Mouse (Mus musculus) gastrocnemius, adult 2 months (tissue): ENCODE data around the gene Insl6. TPM values are rescaled to one million over a fixed set of nuclear protein-coding genes. Genes with fewer than 3 reads are reported as not detected.

Experiments used
- DNase-seq: peaks from one replicate; pipeline ENCODE4 v3.0.0; 2022
- H3K27ac ChIP-seq: fragments of 200-600 bp; 2 replicates; pipeline ENCODE4 v1.8.1; 2022; ENCODE audit warnings: mild to moderate bottlenecking
- H3K4me3 ChIP-seq: fragments of 200-600 bp; 2 replicates; pipeline ENCODE4 v1.8.1; 2022; ENCODE audit warnings: mild to moderate bottlenecking, moderate library complexity
- CTCF ChIP-seq: fragments of 200-600 bp; IDR thresholded peaks from 2 replicates; pipeline ENCODE4 v1.8.1; 2022; ENCODE audit warnings: antibody characterized with exemption, mild to moderate bottlenecking, moderate library complexity
- intact Hi-C: fragments of 180-260 bp; cut with DNase I; formaldehyde crosslinking; loops from one replicate; pipeline ENCODE4 v1.15.1; 2025
- total RNA-seq, 2 experiments: library from RNA; stranded (reverse); gene quantifications; 2 replicates each; pipeline ENCODE4 v1.2.3; 2021

Insl6 gene
- total RNA-seq, 2 experiments from 2014 or later: not detected

DNA sequence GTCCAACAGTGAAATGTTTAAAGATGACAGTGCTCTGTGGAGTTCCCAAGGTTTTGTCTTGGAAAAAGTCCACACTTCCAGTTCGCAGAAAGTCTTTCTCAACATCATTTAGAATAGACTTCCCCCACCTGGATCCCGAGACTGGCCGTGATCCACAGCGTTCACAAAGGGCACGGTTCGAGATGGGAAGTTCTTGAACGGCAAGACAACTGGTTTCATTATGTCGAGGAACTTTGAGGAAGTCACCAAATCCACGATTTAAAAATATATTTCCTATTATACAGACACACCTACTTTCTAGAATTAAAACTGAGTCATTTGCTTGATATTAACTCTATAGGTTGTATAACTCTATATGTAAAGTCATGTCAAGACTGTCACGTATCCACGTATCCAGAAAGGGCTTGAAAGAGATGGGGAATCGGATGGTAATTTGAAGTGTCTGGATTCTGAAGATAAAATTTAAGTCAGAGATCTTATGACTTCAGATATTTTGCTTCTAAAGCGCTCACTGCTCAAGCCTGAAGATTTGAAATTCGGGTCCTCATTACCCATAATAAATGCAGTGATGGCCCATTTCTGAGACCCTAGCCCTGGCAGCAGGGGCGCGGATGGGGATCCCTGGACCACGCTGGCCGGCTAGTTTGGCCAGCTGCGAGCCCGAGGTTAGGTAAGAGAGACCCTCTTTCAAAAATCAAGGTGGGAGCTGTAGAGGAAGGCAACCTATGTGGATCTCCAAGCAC lies 41.2 kb upstream of the Insl6 start:
- peak overlapping the region; percentile 89 for H3K27ac ChIP-seq
- intact Hi-C loops: loop anchor here (5.0 kb wide), 1 partner anchor 196 kb away; no protein-coding TSS in a partner anchor
- DNase-seq: no peak
- no peak for TF ChIP-seq CTCF
- H3K4me3 ChIP-seq: peak overlapping the region; percentile 82

DNA sequence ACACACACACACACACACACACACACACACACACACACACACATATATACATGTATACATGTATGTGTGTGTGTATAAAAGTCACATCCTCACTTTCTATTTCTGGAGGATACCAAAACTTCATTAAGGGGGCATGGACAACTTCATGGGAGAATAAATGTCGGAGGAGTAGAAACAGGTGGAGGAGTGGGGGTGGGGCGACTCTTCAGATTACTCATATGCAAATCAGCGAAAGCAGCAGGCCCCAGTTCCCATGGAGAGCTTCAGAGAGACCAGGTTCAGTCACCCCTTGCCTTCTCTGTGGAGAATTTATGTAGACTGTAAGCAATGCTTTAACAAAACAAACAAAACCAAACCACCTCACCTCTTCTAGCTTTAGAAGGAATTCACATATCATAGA lies 39.9 kb upstream of the Insl6 start:
- DNase-seq: no peak
- Histone ChIP-seq H3K27ac (no peak overlapping the region), H3K4me3 (no peak overlapping the region)
- no peak for TF ChIP-seq CTCF
- intact Hi-C loops: loop anchor here (2.0 to 5.0 kb wide), 2 partner anchors 136 to 197 kb away; no protein-coding TSS in a partner anchor

DNA sequence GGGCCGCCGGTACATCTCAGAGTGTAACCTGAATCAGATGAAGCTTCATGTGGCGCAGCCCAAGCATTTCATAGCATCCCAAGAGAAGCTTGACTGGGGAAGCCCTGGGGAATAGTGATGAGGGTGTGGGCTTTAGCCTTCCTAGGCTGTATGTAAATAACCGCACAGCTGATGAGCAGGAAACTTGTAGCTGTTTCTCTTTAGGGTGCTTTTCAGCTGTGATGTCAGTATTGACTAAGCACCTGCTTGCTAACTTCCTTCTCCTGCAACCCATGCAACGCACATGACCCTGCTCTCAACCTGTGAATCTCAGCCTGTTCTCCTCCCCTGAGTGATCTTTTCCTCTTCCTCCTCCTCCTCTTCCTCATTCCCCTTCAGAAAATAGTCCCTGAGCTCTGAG lies 38.9 kb upstream of the Insl6 start:
- TF ChIP-seq CTCF: no peak
- Histone ChIP-seq H3K4me3 (no peak overlapping the region), H3K27ac (no peak overlapping the region)
- no peak for DNase-seq
- intact Hi-C loops: loop anchor here (2.0 kb wide), 1 partner anchor 137 kb away; no protein-coding TSS in a partner anchor

DNA sequence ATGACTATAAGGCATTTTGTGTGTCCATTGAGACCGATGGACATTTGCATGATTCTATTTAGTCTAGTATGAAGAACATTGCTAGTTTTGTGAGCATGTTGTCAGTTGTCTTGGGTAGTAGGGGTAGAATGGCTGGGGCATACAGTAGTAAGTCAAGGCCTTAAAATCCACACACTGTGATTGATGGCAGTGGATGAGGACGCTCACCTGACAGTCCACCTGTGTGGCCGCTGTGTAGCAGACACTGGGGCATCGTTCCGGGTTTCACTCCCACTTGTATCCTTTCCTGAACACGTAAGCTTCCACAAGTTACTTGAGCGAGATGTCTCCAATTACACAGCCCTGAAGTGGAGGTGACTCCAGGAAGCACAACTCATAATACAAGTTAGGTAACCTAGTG lies 38.4 kb upstream of the Insl6 start:
- TF ChIP-seq CTCF: no peak
- Histone ChIP-seq H3K4me3 (no peak overlapping the region), H3K27ac (no peak overlapping the region)
- DNase-seq: no peak
- intact Hi-C loops: no loop called here

DNA sequence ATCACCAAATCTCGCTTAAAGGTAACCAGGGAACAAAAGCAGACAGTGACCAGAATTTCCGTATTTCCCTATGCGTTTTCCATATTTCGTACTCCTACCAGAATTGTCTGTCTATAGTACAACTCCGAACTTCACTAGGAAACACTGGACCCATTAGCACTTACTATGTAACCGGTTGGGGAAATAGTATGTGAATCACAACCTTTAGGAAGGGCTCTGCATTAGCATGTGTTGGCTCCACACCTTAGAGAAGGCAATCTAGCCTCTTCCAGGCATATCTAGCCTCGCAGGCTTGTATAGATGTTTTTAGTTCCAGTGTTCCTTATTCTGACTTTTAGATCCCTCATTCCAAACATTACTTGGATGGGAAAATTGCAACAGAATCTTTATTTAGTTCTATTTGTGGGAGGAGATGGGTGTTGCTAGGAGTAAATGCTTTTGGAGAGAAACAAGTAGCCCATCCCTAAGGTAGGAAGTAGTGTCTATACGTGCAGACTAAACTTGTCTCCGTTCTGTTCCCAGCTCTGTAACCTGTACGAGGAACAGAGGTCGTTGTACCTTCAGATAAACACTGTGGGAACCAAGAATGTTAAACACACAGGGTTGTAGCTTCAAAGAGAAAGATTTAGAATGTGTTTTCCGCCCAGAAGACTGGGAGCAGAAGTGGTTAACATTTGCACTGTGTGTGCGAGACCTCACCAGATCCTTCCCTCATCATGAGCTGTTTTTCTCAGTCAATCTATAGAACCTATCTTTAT lies 37.2 kb upstream of the Insl6 start:
- no peak for DNase-seq
- Histone ChIP-seq H3K4me3 (peak overlapping the region; percentile 96), H3K27ac (peak overlapping the region; percentile 91)
- intact Hi-C loops: no loop called here
- TF ChIP-seq CTCF: no peak

DNA sequence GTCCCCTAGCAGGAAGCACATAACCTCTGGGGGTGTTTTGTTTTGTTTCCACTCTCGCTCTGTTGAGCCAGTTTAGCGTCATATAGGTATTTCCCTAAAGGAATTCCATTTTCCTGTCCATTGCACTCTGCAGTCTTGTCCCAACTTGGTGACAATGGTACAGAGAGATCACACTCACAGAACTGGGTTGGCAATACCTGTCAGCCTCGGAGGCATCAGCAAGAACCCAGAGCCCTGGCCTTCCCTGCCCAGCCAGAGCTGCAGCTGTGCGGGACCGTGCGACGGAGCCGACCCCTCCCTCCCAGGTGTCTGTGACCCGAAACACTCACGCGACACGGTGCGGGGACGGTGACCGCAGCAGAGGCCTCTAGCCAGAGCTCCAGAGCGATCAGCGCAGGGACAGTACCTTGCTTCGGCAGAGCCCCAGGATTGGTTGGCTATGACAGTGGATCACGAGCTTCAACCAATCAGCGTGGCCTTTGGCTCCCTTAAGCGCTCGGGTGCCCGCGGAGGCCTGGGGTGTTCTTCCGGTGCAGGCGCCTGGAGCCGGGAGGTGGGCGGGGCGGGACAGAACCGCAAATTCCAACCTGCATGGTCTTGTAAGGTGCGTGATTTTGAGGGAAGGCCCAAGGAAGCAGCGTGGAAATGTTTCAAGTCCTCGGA lies 36.4 kb upstream of the Insl6 start:
- Histone ChIP-seq H3K27ac (peak overlapping the region; percentile 91), H3K4me3 (peak overlapping the region; percentile 96)
- DNase-seq: peak; percentile 95
- TF ChIP-seq CTCF: no peak
- intact Hi-C loops: no loop called here

DNA sequence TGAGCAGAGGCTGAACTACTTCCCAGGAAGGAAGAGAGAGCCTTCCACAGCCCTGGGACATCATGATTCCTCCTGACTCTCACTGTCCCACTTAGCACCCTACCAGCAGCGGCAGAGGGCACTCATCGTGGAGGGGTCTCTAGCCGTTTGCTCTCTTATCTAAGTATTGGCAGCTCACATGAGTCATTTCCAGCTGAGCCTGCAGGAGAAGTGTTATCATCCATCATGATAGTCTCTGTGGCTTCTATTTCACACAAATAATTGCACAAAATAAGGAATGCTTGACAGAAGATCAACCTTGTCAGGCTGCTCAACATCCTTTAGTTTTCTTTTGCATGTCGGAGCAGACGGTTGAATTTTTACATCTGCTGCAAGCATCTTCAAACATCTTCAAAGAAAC lies 35.1 kb upstream of the Insl6 start:
- intact Hi-C loops: no loop called here
- TF ChIP-seq CTCF: no peak
- DNase-seq: no peak
- H3K27ac ChIP-seq: no peak overlapping the region
- H3K4me3 ChIP-seq: no peak overlapping the region

DNA sequence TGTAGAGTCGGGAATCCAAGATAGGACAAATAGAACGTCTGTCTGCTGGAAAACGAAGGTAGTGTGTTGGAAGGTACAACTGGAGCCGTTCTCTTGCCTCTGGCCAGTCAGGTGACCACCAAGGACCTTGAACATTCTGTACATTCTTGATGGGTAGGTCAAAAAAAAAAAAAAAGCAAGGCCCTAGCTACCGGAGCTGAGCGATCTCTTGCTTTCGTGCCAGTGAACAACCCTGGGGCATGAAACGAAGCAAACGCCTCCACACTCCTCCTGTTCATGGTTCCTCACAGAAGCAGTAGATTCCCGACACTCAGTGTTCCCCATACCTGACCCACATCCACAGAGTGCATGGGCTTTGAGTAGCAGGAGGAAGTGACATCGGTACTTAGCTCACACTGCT lies 31.1 kb upstream of the Insl6 start:
- no peak for DNase-seq
- no peak for TF ChIP-seq CTCF
- intact Hi-C loops: loop anchor here (5.0 kb wide), 2 partner anchors 49 to 579 kb away; no protein-coding TSS in a partner anchor
- Histone ChIP-seq H3K4me3 (no peak overlapping the region), H3K27ac (no peak overlapping the region)

DNA sequence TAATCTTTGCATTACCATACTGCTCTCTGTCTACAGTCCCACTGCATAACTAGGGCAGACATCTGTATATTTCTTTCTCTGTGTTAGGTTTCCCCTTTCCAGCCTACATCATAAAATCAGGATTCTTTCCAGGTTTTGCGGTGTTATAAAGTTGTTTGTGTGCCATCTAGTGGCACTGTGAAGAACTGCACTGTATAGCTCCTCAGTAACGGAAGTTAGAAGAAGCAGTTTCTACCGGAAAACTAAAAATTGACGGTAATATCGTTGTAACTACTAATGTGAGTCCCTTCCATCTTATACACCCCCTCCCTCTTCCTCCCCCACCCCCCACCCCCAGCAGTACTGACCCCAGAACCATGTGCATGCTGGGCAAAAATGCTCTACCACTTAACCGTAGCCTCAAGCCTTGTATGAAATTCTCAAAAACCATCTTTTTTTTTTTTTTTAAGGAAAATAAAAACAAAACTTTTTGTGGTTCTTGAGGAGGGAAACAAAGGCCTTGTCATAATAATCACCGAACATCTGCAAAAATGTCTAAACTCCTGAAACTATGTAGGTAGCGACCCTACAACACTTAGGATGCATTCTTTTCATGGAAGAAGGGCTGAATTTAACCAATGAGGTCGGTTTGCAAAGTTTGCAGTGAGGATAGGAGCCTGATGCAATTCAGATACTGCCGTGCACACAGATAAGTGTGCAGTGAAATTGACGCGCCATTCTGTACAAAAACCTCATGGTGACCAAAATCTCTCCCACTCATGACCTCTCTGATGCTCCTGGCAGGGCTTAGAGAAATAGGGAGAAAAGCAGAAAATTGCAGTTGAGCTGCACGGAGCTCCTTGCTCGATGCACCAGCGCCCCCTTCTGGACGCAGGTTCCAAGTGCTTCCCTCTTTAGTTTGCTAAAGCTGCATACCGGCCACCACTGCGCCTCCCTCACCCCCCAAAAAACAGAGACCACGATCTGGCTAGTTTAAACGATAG lies 30.0 kb upstream of the Insl6 start:
- peak; percentile 94 for TF ChIP-seq CTCF
- peak; percentile 91 for DNase-seq
- peak overlapping the region; percentile 38 for H3K27ac ChIP-seq
- H3K4me3 ChIP-seq: peak overlapping the region; percentile 68
- intact Hi-C loops: loop anchor here (1.0 to 5.0 kb wide), 5 partner anchors 48 to 578 kb away; partner anchors contain the start of gene Plpp6

DNA sequence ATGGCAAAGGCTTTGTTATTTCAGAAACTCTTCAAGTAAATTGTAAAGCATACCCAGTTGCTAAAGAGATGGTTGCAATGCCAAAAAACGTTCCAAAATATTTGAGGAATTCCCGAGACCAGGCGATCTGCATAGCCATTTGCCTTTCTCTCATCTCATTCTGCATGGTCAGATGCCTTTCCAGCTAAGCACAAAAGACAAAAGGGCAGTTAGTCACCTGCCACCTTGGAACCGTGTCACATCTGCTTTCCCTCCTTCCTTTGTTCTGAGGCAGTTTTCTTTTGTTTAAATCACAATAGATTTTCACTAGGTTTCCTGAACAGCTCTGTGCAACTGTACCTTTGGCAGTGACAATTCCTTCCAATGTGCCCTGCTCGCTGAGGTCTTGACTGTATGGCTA lies 25.8 kb upstream of the Insl6 start:
- H3K27ac ChIP-seq: no peak overlapping the region
- DNase-seq: no peak
- intact Hi-C loops: no loop called here
- H3K4me3 ChIP-seq: no peak overlapping the region
- no peak for TF ChIP-seq CTCF

DNA sequence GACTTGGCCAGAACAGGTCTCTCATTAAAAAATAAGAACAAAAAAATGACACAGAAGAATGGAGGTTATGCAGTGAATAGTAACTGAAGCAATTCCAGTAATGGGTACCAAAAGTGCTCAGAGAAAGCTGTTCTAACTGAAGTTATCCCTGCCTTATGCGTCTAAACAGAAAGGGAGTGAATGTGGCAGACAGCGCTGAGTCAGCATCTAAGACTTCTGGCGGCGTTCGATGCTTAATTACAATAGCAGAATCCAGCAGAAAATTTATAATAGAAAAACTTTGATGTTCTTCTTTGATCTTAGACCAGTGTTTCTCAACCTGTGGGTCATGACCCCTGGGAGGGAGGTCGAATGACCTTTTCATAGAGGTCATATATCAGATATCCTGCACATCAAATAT lies 20.5 kb upstream of the Insl6 start:
- no peak for DNase-seq

DNA sequence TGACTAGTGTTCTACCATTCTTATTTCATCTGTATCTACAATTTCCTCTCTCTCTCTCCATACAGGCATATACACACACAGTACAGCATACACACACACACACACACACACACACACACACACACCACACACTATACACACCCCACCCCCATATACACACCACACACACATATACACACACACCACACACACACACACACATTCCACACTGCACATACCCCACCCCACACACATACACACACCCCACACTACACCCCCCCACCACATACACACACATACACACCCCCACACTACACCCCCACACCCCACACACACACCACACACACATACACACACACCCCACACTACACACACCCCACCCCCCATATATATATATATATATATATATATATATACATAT lies 19.7 kb upstream of the Insl6 start:
- TF ChIP-seq CTCF: no peak
- H3K4me3 ChIP-seq: no peak overlapping the region
- no peak for DNase-seq
- intact Hi-C loops: no loop called here
- H3K27ac ChIP-seq: no peak overlapping the region

More for the DNA sequence above, 20.5 kb upstream of the Insl6 start:
- intact Hi-C loops: no loop called here
- Histone ChIP-seq H3K4me3 (no peak overlapping the region), H3K27ac (no peak overlapping the region)
- TF ChIP-seq CTCF: no peak
